Mouse (Mus musculus) MEL-GATA-1-ER (cell line): ENCODE results near the gene Fgf7.

Experiments
- DNase-seq: peaks from one replicate; pipeline ENCODE4 v3.0.0-alpha.2; 2012; ENCODE audit warnings: low read depth; ENCODE audit errors: extremely low read depth

Gene Fgf7

GRCm38 (mm10) chr2:126060595-126060994, 26.1 kb downstream of the Fgf7 start:
- DNase-seq, result no peak

- DNase-seq, result no peak
These were observed 26.7 kb downstream of the Fgf7 start for GRCm38 (mm10) chr2:126061037-126061773.

- DNase-seq, result no peak
These were observed 28.4 kb downstream of the Fgf7 start for GRCm38 (mm10) chr2:126062876-126063275.

GRCm38 (mm10) chr2:126064814-126065213, 30.4 kb downstream of the Fgf7 start:
- DNase-seq, result no peak

GRCm38 (mm10) chr2:126065303-126065856, 30.9 kb downstream of the Fgf7 start:
- no peak for DNase-seq

DNA sequence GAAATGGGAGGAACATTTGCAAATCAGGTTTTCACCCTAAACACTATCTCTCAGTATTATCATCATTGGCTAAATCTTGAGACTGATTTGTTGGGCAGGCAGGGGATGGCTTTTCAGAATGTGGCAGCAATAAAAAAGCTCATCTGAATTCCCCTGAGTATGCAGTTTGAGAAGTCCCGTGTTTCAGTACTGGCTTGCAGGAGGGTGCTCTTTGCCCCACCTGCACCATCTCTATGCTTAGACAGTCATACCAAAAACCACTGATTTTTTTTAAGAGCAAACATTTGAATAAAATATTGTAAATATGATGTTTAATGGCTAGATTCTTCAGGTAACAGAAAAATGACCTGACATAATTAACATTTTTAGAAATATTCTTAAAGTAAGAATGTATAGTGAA, 35.3 kb downstream of the Fgf7 start:
- no peak for DNase-seq

- DNase-seq, result no peak
These were observed 39.3 kb downstream of the Fgf7 start for GRCm38 (mm10) chr2:126073744-126074143.

GRCm38 (mm10) chr2:126076506-126076905, 42.0 kb downstream of the Fgf7 start:
- DNase-seq, result no peak

DNA sequence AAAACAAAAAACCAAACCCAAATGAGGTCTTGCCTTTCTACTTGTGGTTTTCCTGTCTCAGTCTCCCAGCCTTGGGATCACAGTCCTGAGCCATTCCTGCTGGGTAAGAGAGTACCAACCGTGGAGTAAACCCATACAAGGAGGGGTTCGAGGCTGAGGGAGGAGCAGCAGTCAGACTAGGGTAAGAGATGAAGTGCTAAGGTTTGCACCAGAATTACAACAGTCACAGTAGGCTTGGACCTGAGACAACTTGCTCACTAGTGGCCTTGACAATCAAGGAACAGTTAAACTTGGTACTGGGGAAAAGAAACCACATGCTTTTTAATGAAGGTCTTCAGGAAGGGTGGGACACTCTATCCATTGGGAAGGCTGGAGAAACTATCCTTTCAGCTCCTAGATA, 44.6 kb downstream of the Fgf7 start:
- DNase-seq, result no peak

DNA sequence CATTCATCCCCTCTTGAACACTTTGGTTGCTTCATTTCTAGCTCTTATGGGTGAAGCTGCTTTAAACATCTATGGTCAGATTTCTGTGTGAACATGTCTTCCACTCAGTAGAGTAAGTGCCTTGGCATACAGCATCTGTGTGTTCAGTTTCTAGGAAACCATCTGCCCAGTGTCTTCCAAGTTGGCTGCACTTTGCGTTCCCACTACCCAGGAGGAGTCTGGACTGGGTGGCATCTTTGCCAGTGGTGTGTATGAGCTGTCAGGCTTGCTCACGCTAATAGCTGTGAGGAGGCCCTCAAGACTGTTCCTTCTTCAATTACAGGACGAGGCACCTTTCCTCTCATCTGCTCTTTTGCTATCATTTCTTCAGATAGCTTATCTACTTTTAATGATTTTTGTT, 49.9 kb downstream of the Fgf7 start:
- DNase-seq, result no peak

- no peak for DNase-seq
These were observed 51.7 kb downstream of the Fgf7 start for GRCm38 (mm10) chr2:126086187-126086586.

DNA sequence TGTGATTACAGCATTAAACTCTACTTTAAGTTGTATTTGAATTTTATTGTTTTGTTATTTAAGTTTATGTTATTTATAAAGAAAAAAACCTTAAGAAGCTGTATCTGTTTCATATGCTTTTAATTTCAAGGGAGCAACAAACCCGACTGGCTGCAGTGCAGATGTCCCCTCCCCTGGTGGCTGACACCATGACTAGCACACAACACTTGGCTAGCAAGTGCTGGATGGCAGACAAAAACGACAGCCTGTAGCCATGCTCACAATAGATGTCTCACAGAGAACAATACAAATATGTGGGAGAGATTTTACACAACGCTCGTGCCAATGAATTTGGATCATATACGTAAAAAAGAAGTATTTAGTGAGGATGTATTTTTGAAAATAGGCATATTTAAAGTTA, 56.0 kb downstream of the Fgf7 start:
- DNase-seq, result no peak

DNA sequence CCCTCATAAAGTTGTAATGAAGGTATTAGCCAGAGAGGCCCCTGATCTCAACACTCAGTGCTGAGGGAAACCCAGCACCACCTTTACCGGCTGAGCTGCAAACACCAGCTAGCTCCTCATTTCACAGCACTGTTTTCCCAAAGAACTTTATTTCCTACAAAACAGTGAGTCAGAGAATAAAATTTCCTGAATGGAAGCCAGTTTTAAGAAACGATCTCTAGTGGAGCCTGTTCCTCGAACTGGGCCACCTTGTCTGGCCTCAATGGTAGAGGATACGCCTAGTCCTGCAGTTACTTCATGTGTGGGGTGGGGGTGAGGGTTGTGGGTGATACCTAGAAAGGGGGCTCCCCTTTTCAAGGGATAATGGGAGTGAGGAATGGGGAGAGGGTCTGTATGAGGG, 60.2 kb downstream of the Fgf7 start:
- DNase-seq, result no peak
